Mouse (Mus musculus) bone marrow macrophage, adult 2 months (primary cell): ENCODE data around the gene Phlda1.

Source experiments
- CTCF ChIP-seq: IDR thresholded peaks from 2 replicates; pipeline ENCODE4 v1.5.1; 2012; ENCODE audit warnings: low read depth, mild to moderate bottlenecking, low read length, moderate library complexity
- POLR2A ChIP-seq: IDR thresholded peaks from 2 replicates; pipeline ENCODE4 v1.6.1; 2012; ENCODE audit warnings: mild to moderate bottlenecking, low read depth, low read length, borderline replicate concordance

DNA sequence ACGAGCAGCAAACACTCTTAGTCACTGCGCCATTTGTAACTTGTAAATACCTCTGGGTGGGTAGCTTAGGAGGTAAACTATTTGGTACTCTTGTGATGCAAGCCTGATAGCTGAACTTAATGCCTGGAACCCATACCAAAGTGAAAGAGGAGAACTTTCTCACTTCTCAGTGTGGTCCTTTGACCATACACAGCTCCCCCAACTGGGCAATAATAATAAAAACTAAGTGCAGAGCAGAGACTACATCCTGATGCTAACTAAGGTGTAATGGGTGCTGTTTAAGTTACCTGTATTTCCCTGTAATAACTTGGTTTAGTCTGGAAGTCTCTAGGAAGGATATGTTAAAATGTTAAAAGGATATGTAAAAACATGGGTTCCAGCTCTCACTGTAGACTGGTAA lies 17.3 kb upstream of the Phlda1 start:
- no peak for TF ChIP-seq CTCF
- TF ChIP-seq POLR2A, result no peak
